Mouse (Mus musculus) G1E (cell line): ENCODE results near the gene Cdkn1a.

ENCODE experiments used
- CTCF ChIP-seq: IDR thresholded peaks from 2 replicates; pipeline ENCODE4 v1.5.1; 2012; ENCODE audit warnings: low read depth, low read length, inconsistent platforms, mixed read lengths
- GATA1 ChIP-seq: IDR thresholded peaks from 2 replicates; pipeline ENCODE4 v1.6.1; 2012; ENCODE audit warnings: borderline replicate concordance, low read length, inconsistent platforms, mixed read lengths
- GATA2 ChIP-seq: IDR thresholded peaks from 2 replicates; pipeline ENCODE4 v1.6.1; 2012; ENCODE audit warnings: low read depth, low read length, inconsistent platforms, borderline replicate concordance
- POLR2AphosphoS5 ChIP-seq: IDR thresholded peaks from 2 replicates; pipeline ENCODE4 v1.6.1; 2012; ENCODE audit warnings: low read depth, low read length, inconsistent platforms; ENCODE audit not compliant: insufficient replicate concordance
- TAL1 ChIP-seq: conservative IDR thresholded peaks from 2 replicates; pipeline ENCODE4 v1.6.1; 2012; ENCODE audit warnings: low read depth, low read length, inconsistent platforms, mixed read lengths

DNA sequence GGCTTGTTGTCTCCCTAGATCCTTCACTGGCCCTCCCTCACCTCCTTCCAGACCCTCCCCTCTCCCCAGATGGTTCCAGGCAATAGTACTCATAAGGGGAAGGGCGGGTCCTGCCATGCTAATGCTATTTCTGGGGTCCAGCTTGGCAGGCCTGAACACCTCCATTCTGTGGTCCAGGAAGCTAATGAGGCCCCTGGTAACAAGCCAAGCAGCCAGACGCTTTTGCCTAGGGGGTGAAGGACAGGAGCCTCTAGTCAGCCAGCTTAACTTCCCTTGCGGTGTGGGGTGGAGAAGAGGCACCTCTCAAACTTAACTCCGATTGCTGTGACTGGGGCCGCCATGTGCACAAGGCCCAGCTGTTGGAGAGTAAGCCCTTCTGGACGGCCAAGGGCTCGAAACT lies 59.0 kb downstream of the Cdkn1a start:
- TF ChIP-seq GATA2: no peak
- no peak for TF ChIP-seq CTCF
- no peak for TF ChIP-seq GATA1
- TF ChIP-seq TAL1: no peak
- TF ChIP-seq POLR2AphosphoS5: no peak
